Mouse (Mus musculus): ENCODE data around the gene Cyth1. TPM values are rescaled to one million over a fixed set of nuclear protein-coding genes. Genes with fewer than 3 reads are reported as not detected.

The Cyth1 gene
- polyA plus RNA-seq, 1 experiment from 2014 or later, result 9.6 TPM

- ATAC-seq, result no peak
- Histone ChIP-seq H3K4me2 (ENCODE audit: low read depth, low read length) (no peak overlapping the region), H3K27me3 (replicated peaks; ENCODE audit: control insufficient read depth, insufficient read depth, low read length) (no peaks in the 10 kb centered on the region), H3K4me1 (ENCODE audit: control insufficient read depth, insufficient read depth, low read length) (peaks cover 20% of the 10 kb centered on the region), H3K9me3 (ENCODE audit: control insufficient read depth, low read length) (no peaks in the 10 kb centered on the region), H3K4me3 (ENCODE audit: low read length) (no peak overlapping the region), H3K27ac (ENCODE audit: low read length) (no peak overlapping the region), H3K9ac (ENCODE audit: low read depth, low read length) (no peak overlapping the region), H3K36me3 (ENCODE audit: control insufficient read depth, insufficient read depth, low read length) (no peaks in the 10 kb centered on the region)
- WGBS, result 94% methylated on average over 2 of the region's 2 CpGs
Observed at GRCm38 (mm10) chr11:118129812-118130211, 118.6 kb downstream of the Cyth1 start.

- no peak overlapping the region for H3K27ac ChIP-seq (ENCODE audit: low read length)
- no peaks in the 10 kb centered on the region for H3K36me3 ChIP-seq (ENCODE audit: control insufficient read depth, insufficient read depth, low read length)
- ATAC-seq, result no peak
- H3K4me1 ChIP-seq (ENCODE audit: control insufficient read depth, insufficient read depth, low read length), result no peaks in the 10 kb centered on the region
- no peak overlapping the region for H3K9ac ChIP-seq (ENCODE audit: low read depth, low read length)
- 79% methylated on average over 11 of the region's 11 CpGs for WGBS
- no peaks in the 10 kb centered on the region for H3K27me3 ChIP-seq (replicated peaks; ENCODE audit: control insufficient read depth, insufficient read depth, low read length)
- no peaks in the 10 kb centered on the region for H3K9me3 ChIP-seq (ENCODE audit: control insufficient read depth, low read length)
- no peak overlapping the region for H3K4me2 ChIP-seq (ENCODE audit: low read depth, low read length)
- H3K4me3 ChIP-seq (ENCODE audit: low read length), result no peak overlapping the region
Observed at GRCm38 (mm10) chr11:118121592-118121991, 126.8 kb downstream of the Cyth1 start.

DNA sequence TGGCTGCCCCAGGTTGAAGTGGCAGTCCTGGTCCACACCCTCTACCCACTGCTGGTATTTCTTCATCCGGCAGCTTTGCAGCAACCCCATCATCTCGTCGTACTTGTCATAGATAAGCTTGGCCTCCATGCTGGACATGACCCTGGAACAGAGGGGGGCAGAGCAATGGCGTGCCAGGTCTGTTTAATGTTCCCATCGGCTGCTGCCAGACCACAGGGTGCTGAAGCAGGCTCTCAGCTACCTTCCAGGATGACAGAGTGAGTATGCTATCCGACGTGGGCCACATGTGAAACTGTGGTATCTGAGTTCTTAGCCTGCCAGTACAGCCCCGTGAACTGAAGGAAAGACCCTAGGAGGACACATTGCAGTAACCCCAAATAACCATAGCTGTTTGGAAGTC, 129.6 kb downstream of the Cyth1 start:
- H3K4me3 ChIP-seq (ENCODE audit: low read length), result no peak overlapping the region
- no peak for ATAC-seq
- H3K9ac ChIP-seq (ENCODE audit: low read depth, low read length), result no peak overlapping the region
- H3K27me3 ChIP-seq (replicated peaks; ENCODE audit: control insufficient read depth, insufficient read depth, low read length), result no peaks in the 10 kb centered on the region
- no peaks in the 10 kb centered on the region for H3K36me3 ChIP-seq (ENCODE audit: control insufficient read depth, insufficient read depth, low read length)
- H3K4me1 ChIP-seq (ENCODE audit: control insufficient read depth, insufficient read depth, low read length), result no peaks in the 10 kb centered on the region
- no peaks in the 10 kb centered on the region for H3K9me3 ChIP-seq (ENCODE audit: control insufficient read depth, low read length)
- no peak overlapping the region for H3K4me2 ChIP-seq (ENCODE audit: low read depth, low read length)
- H3K27ac ChIP-seq (ENCODE audit: low read length), result no peak overlapping the region
- WGBS, result 68% methylated on average over 8 of the region's 8 CpGs

- Histone ChIP-seq H3K36me3 (ENCODE audit: control insufficient read depth, insufficient read depth, low read length) (no peaks in the 10 kb centered on the region), H3K27ac (ENCODE audit: low read length) (no peak overlapping the region), H3K27me3 (replicated peaks; ENCODE audit: control insufficient read depth, insufficient read depth, low read length) (no peaks in the 10 kb centered on the region), H3K4me2 (ENCODE audit: low read depth, low read length) (no peak overlapping the region), H3K4me1 (ENCODE audit: control insufficient read depth, insufficient read depth, low read length) (no peaks in the 10 kb centered on the region), H3K4me3 (ENCODE audit: low read length) (no peak overlapping the region), H3K9me3 (ENCODE audit: control insufficient read depth, low read length) (no peaks in the 10 kb centered on the region), H3K9ac (ENCODE audit: low read depth, low read length) (no peak overlapping the region)
- no peak for ATAC-seq
- 55% methylated on average over 8 of the region's 8 CpGs for WGBS
Observed at GRCm38 (mm10) chr11:118114581-118115110, 133.7 kb downstream of the Cyth1 start.

GRCm38 (mm10) chr11:118113516-118114205, 134.7 kb downstream of the Cyth1 start:
- Histone ChIP-seq H3K4me2 (ENCODE audit: low read depth, low read length) (no peak overlapping the region), H3K9me3 (ENCODE audit: control insufficient read depth, low read length) (no peaks in the 10 kb centered on the region), H3K27me3 (replicated peaks; ENCODE audit: control insufficient read depth, insufficient read depth, low read length) (no peaks in the 10 kb centered on the region), H3K4me1 (ENCODE audit: control insufficient read depth, insufficient read depth, low read length) (no peaks in the 10 kb centered on the region), H3K36me3 (ENCODE audit: control insufficient read depth, insufficient read depth, low read length) (no peaks in the 10 kb centered on the region), H3K27ac (ENCODE audit: low read length) (no peak overlapping the region), H3K9ac (ENCODE audit: low read depth, low read length) (no peak overlapping the region), H3K4me3 (ENCODE audit: low read length) (no peak overlapping the region)
- 68% methylated on average over 14 of the region's 14 CpGs for WGBS
- ATAC-seq, result no peak

GRCm38 (mm10) chr11:118104001-118104400, 144.4 kb downstream of the Cyth1 start:
- 6% methylated on average over 5 of the region's 5 CpGs for WGBS
- Histone ChIP-seq H3K4me3 (ENCODE audit: low read length) (no peak overlapping the region), H3K4me1 (ENCODE audit: control insufficient read depth, insufficient read depth, low read length) (0 out of 2 replicates have a peak, but pooled peaks cover 2% of the 10 kb centered on the region), H3K27ac (ENCODE audit: low read length) (no peak overlapping the region), H3K36me3 (ENCODE audit: control insufficient read depth, insufficient read depth, low read length) (no peaks in the 10 kb centered on the region), H3K4me2 (ENCODE audit: low read depth, low read length) (no peak overlapping the region), H3K9ac (ENCODE audit: low read depth, low read length) (no peak overlapping the region), H3K27me3 (replicated peaks; ENCODE audit: control insufficient read depth, insufficient read depth, low read length) (no peaks in the 10 kb centered on the region), H3K9me3 (ENCODE audit: control insufficient read depth, low read length) (no peaks in the 10 kb centered on the region)
- peak; percentile 82 for ATAC-seq

GRCm38 (mm10) chr11:118103383-118103782, 145.0 kb downstream of the Cyth1 start:
- Histone ChIP-seq H3K27me3 (replicated peaks; ENCODE audit: control insufficient read depth, insufficient read depth, low read length) (no peaks in the 10 kb centered on the region), H3K4me1 (ENCODE audit: control insufficient read depth, insufficient read depth, low read length) (0 out of 2 replicates have a peak, but pooled peaks cover 2% of the 10 kb centered on the region), H3K36me3 (ENCODE audit: control insufficient read depth, insufficient read depth, low read length) (no peaks in the 10 kb centered on the region), H3K9ac (ENCODE audit: low read depth, low read length) (no peak overlapping the region), H3K4me3 (ENCODE audit: low read length) (no peak overlapping the region), H3K9me3 (ENCODE audit: control insufficient read depth, low read length) (no peaks in the 10 kb centered on the region), H3K4me2 (ENCODE audit: low read depth, low read length) (no peak overlapping the region), H3K27ac (ENCODE audit: low read length) (no peak overlapping the region)
- ATAC-seq, result peak; percentile 24; the same call in 1 of the 2 replicates
- WGBS, result 87% methylated on average over 5 of the region's 5 CpGs

GRCm38 (mm10) chr11:118102838-118103237, 145.6 kb downstream of the Cyth1 start:
- no peak for ATAC-seq
- Histone ChIP-seq H3K4me3 (ENCODE audit: low read length) (no peak overlapping the region), H3K36me3 (ENCODE audit: control insufficient read depth, insufficient read depth, low read length) (no peaks in the 10 kb centered on the region), H3K27ac (ENCODE audit: low read length) (no peak overlapping the region), H3K4me2 (ENCODE audit: low read depth, low read length) (no peak overlapping the region), H3K4me1 (ENCODE audit: control insufficient read depth, insufficient read depth, low read length) (0 out of 2 replicates have a peak, but pooled peaks cover 2% of the 10 kb centered on the region), H3K9me3 (ENCODE audit: control insufficient read depth, low read length) (no peaks in the 10 kb centered on the region), H3K9ac (ENCODE audit: low read depth, low read length) (no peak overlapping the region), H3K27me3 (replicated peaks; ENCODE audit: control insufficient read depth, insufficient read depth, low read length) (no peaks in the 10 kb centered on the region)
- 56% methylated on average over 3 of the region's 3 CpGs for WGBS

- no peak for ATAC-seq
- no peak overlapping the region for H3K27ac ChIP-seq (ENCODE audit: low read length)
- H3K4me3 ChIP-seq (ENCODE audit: low read length), result no peak overlapping the region
- H3K36me3 ChIP-seq (ENCODE audit: control insufficient read depth, insufficient read depth, low read length), result no peaks in the 10 kb centered on the region
- 0 out of 2 replicates have a peak, but pooled peaks cover 2% of the 10 kb centered on the region for H3K4me1 ChIP-seq (ENCODE audit: control insufficient read depth, insufficient read depth, low read length)
- H3K9me3 ChIP-seq (ENCODE audit: control insufficient read depth, low read length), result no peaks in the 10 kb centered on the region
- H3K9ac ChIP-seq (ENCODE audit: low read depth, low read length), result no peak overlapping the region
- WGBS, result 54% methylated on average over 9 of the region's 9 CpGs
- H3K27me3 ChIP-seq (replicated peaks; ENCODE audit: control insufficient read depth, insufficient read depth, low read length), result no peaks in the 10 kb centered on the region
- H3K4me2 ChIP-seq (ENCODE audit: low read depth, low read length), result no peak overlapping the region
Observed at GRCm38 (mm10) chr11:118101133-118101532, 147.3 kb downstream of the Cyth1 start.

Data from intestine, embryonic 16.5 days (tissue).